Comparison of ENCODE assay signal across 8 mouse cellular contexts in the genomic region with DNA sequence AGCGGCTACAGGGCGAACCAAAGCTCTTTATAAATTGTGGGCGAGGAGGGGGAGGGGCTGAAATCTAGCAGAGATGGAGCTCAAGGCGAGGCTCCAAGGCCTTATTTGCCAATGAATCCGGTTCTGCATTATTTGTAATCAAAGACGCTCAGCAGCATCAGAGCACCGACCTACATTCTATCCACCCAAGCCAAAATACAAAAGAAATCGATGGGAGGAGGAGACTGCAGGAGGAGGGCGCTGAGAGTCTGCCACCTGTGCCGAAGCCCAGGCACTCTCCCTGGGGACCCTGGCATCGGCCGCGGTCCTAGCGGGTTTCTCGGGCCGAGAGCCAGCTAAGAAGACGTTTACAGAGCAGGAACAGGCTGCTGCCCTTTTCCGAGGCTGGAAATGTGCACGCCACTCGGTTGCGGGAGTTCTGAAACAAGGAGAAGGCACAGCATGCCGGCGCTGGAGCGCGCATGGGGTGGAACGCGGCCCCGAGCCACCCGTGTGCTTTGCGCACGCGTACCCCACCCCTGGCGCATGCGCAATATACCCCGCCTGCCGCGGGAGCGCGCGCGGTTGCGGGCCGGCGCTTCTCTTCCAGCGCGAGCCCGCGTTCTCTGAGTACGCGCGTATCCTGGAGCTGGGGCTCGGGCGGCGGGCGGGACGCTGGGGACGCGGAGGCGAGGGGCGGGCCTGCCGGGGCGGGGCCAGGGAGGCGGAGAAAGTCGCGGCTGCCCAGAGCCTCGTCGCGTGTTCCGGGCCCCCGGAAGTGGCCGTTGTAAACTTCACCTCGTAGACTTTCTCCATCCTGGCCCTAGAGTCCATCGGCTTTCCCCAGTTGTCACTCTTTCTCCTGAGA. TPM values are rescaled to one million over a fixed set of nuclear protein-coding genes. Genes with fewer than 3 reads are reported as not detected.
DNase-seq lines count a peak whose midpoint lies in the region; ATAC-seq lines count a peak whose summit lies in the region.

A gene (plus strand): TSS at position 703 of the 847 bp plus-strand sequence.

- under 1% methylated on average over 67 of the region's 73 CpGs for WGBS in hindbrain, embryonic 11.5 days

- H3K4me3 ChIP-seq in hindbrain, embryonic 11.5 days (ENCODE audit: low read depth, low read length): peak within 1 kb of the TSS; percentile 66

- no peaks in the 10 kb centered on the region for H3K36me3 ChIP-seq in hindbrain, embryonic 11.5 days (ENCODE audit: control insufficient read depth, insufficient read depth, low read length)

- H3K27ac ChIP-seq in hindbrain, embryonic 11.5 days (ENCODE audit: low read depth, low read length): peak within 1 kb of the TSS; percentile 99

- H3K9ac ChIP-seq in hindbrain, embryonic 11.5 days (ENCODE audit: low read depth, low read length): peak within 1 kb of the TSS; percentile 93

- H3K4me2 ChIP-seq in hindbrain, embryonic 11.5 days (replicated peaks; ENCODE audit: low read depth, low read length): peak within 1 kb of the TSS; percentile 82

- peak; percentile 74 for DNase-seq in MEL-GATA-1-ER (ENCODE audit: extremely low read depth, low read depth)
- peak; percentile 92 for DNase-seq in cerebellum, adult 8-10 months
- peak; percentile 99 for DNase-seq in hindbrain, embryonic 11.5 days (ENCODE audit: low spot score)
- DNase-seq in layer of hippocampus, postnatal 10 days (ENCODE audit: low spot score in 2 of 2): peak; percentile 91 to 96
- peak; percentile 96 for DNase-seq in lung, postnatal 10 days
- peak; percentile 97 for DNase-seq in ovary, postnatal 36 days (ENCODE audit: low spot score)
- DNase-seq in thymus, postnatal 25 days: peak; percentile 96

- H3K27me3 ChIP-seq in hindbrain, embryonic 11.5 days (ENCODE audit: control insufficient read depth, insufficient read depth, low read length): no peaks in the 10 kb centered on the region

- H3K4me1 ChIP-seq in hindbrain, embryonic 11.5 days (replicated peaks; ENCODE audit: control insufficient read depth, insufficient read depth, low read length): peaks cover 2% of the 10 kb centered on the region; the same call in 1 of the 2 replicates

- no peaks in the 10 kb centered on the region for H3K9me3 ChIP-seq in hindbrain, embryonic 11.5 days (ENCODE audit: control insufficient read depth, low read length)

- peak; percentile 92 for ATAC-seq in frontal cortex, adult (ENCODE audit: low TSS enrichment)
- ATAC-seq in hindbrain, embryonic 11.5 days (ENCODE audit: low FRiP score): peak; percentile 96

RNA-seq across cellular contexts. Expression of the gene that starts here (rescaled TPM):
- polyA plus RNA-seq in hindbrain, embryonic 11.5 days (2014; fragmentation: Nextera tagmentation; extraction: Ambion mirVana): 3.8 and 4.5 TPM in 2 replicates
- 1 to 10 TPM; 3.1 to 3.9 TPM for total RNA-seq in layer of hippocampus, postnatal 10 days (2021)

Comparison
In these comparisons a context has a peak if more than half of its experiments do, and no peak if none do; other contexts are left out.
1. Peak in every context shown above with its lines: DNase-seq, ATAC-seq, H3K4me3 ChIP-seq and H3K27ac ChIP-seq.